Mouse (Mus musculus): ENCODE results near the gene Carmil1. TPM values are rescaled to one million over a fixed set of nuclear protein-coding genes. Genes with fewer than 3 reads are reported as not detected.

Carmil1 gene
- polyA plus RNA-seq, 1 experiment: 4.5 TPM

GRCm38 (mm10) chr13:24190875-24191663 lies 89.5 kb downstream of the Carmil1 start:
- peaks cover 15% of the 10 kb centered on the region for H3K36me3 ChIP-seq (replicated peaks; ENCODE audit: low read length)
- H3K4me1 ChIP-seq: peaks cover 42% of the 10 kb centered on the region
- TF ChIP-seq GATA1 (IDR thresholded peaks at IDR 0.05; ENCODE audit: borderline replicate concordance, low read length) (no peak), FLI1 (IDR thresholded peaks at IDR 0.05; ENCODE audit: low read length) (no peak)
- H3K27me3 ChIP-seq (replicated peaks): no peaks in the 10 kb centered on the region
- no peak overlapping the region for H3K4me3 ChIP-seq (replicated peaks)
- peaks cover 8% of the 10 kb centered on the region for H3K9me3 ChIP-seq

DNA sequence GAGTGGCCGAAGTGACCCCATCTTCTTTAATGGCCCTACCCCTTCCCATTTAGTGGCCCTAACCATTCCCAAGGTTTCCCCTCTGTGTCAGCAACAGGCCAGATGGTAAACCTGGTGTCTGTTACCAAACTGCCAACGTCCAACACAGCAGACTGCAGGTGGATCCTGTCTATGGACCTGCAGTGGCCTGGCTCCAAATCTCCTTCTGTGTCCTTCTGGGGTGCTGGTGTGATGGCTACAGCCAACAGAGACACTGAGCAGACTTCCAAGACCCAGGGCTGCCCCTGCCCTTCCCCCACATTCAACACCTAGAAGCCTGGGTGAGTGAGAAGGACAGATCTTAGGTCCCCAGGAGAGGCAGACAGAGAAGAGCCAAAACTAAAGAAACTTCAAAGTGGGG lies 93.6 kb downstream of the Carmil1 start:
- no peak overlapping the region for H3K4me3 ChIP-seq (replicated peaks)
- peaks cover 2% of the 10 kb centered on the region for H3K36me3 ChIP-seq (replicated peaks; ENCODE audit: low read length)
- no peaks in the 10 kb centered on the region for H3K9me3 ChIP-seq
- peaks cover 39% of the 10 kb centered on the region for H3K4me1 ChIP-seq
- TF ChIP-seq FLI1 (IDR thresholded peaks at IDR 0.05; ENCODE audit: low read length): no peak
- TF ChIP-seq GATA1 (IDR thresholded peaks at IDR 0.05; ENCODE audit: borderline replicate concordance, low read length): no peak
- H3K27me3 ChIP-seq (replicated peaks): peaks cover 4% of the 10 kb centered on the region

DNA sequence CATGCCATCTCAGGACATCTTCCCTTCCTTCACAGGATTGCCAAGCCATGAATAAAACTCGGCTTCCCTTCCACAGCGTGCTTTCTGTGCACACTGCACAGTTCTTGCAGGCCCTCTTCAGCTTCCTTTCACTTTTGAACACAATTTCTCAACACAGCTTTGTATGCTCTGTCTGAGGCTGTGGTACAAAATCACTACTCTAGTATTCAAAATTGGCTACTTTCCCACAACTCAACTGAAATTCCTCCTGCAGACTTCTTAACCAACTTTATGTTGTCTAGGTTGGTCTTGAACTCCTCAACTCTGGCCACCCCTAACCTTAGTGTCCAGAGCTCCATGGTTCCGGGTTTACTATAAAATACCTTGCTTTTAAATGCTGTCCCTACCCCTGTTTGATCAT lies 95.0 kb downstream of the Carmil1 start:
- Histone ChIP-seq H3K4me1 (peaks cover 51% of the 10 kb centered on the region), H3K27me3 (replicated peaks) (peaks cover 4% of the 10 kb centered on the region), H3K9me3 (no peaks in the 10 kb centered on the region)

GRCm38 (mm10) chr13:24182878-24183277 lies 97.7 kb downstream of the Carmil1 start:
- Histone ChIP-seq H3K36me3 (replicated peaks; ENCODE audit: low read length) (no peaks in the 10 kb centered on the region), H3K27me3 (replicated peaks) (peaks cover 15% of the 10 kb centered on the region), H3K9me3 (no peaks in the 10 kb centered on the region), H3K4me3 (replicated peaks) (no peak overlapping the region), H3K4me1 (peaks cover 68% of the 10 kb centered on the region)
- TF ChIP-seq FLI1 (IDR thresholded peaks at IDR 0.05; ENCODE audit: low read length) (no peak), GATA1 (IDR thresholded peaks at IDR 0.05; ENCODE audit: borderline replicate concordance, low read length) (no peak)

More for the DNA sequence above, 95.0 kb downstream of the Carmil1 start:
- Histone ChIP-seq H3K36me3 (replicated peaks; ENCODE audit: low read length) (peaks cover 2% of the 10 kb centered on the region), H3K4me3 (replicated peaks) (no peak overlapping the region)
- TF ChIP-seq FLI1 (IDR thresholded peaks at IDR 0.05; ENCODE audit: low read length) (no peak), GATA1 (IDR thresholded peaks at IDR 0.05; ENCODE audit: borderline replicate concordance, low read length) (no peak)

- TF ChIP-seq GATA1 (IDR thresholded peaks at IDR 0.05; ENCODE audit: borderline replicate concordance, low read length) (no peak), FLI1 (IDR thresholded peaks at IDR 0.05; ENCODE audit: low read length) (no peak)
Observed at GRCm38 (mm10) chr13:24179538-24179937, 101.1 kb downstream of the Carmil1 start.

DNA sequence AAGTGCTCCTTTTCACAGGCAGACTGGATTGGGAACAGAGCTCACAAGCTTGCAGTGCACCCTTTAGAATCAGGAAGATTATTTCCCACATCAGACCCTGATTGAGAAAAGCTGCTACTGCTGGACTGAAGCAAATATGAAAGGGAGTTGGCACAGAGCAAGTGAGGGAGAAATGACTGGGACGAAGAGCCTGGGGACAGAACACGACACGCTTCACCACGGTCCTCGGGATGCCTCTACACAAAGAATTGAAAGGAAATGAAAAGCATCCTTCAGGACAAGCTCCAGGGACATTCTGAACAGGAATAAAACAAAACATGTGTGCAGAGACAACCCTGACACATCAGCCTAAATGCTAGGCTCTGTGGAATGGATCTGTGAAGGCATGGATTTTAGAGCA lies 103.0 kb downstream of the Carmil1 start:
- no peaks in the 10 kb centered on the region for H3K36me3 ChIP-seq (replicated peaks; ENCODE audit: low read length)
- no peak overlapping the region for H3K4me3 ChIP-seq (replicated peaks)
- no peaks in the 10 kb centered on the region for H3K9me3 ChIP-seq
- TF ChIP-seq FLI1 (IDR thresholded peaks at IDR 0.05; ENCODE audit: low read length) (no peak), GATA1 (IDR thresholded peaks at IDR 0.05; ENCODE audit: borderline replicate concordance, low read length) (no peak)
- H3K27me3 ChIP-seq (replicated peaks): peaks cover 37% of the 10 kb centered on the region
- peaks cover 45% of the 10 kb centered on the region for H3K4me1 ChIP-seq

More at GRCm38 (mm10) chr13:24179538-24179937, 101.1 kb downstream of the Carmil1 start:
- Histone ChIP-seq H3K9me3 (no peaks in the 10 kb centered on the region), H3K4me3 (replicated peaks) (no peak overlapping the region), H3K27me3 (replicated peaks) (peaks cover 34% of the 10 kb centered on the region), H3K4me1 (peaks cover 55% of the 10 kb centered on the region), H3K36me3 (replicated peaks; ENCODE audit: low read length) (no peaks in the 10 kb centered on the region)

DNA sequence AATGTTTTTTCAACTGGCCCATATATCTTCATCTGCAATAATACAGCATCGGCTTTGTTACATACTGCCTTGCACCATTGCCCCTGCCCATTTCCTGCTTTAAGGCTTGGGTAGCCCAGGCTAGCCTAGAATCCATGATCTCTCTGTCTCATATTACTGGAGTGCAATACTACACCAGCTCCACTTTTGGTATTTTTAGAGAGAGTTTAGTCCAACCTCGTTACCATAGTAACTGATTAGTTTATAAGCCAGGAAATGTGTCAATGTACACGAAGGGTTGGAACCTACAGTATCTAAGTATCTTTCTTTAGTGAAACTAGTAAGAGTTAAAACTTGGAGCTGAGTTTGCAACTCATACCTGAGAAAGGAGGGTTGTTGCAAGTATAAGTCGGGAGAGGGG lies 103.8 kb downstream of the Carmil1 start:
- Histone ChIP-seq H3K9me3 (no peaks in the 10 kb centered on the region), H3K4me1 (peaks cover 44% of the 10 kb centered on the region), H3K4me3 (replicated peaks) (no peak overlapping the region), H3K36me3 (replicated peaks; ENCODE audit: low read length) (no peaks in the 10 kb centered on the region), H3K27me3 (replicated peaks) (peaks cover 37% of the 10 kb centered on the region)
- no peak for TF ChIP-seq FLI1 (IDR thresholded peaks at IDR 0.05; ENCODE audit: low read length)

DNA sequence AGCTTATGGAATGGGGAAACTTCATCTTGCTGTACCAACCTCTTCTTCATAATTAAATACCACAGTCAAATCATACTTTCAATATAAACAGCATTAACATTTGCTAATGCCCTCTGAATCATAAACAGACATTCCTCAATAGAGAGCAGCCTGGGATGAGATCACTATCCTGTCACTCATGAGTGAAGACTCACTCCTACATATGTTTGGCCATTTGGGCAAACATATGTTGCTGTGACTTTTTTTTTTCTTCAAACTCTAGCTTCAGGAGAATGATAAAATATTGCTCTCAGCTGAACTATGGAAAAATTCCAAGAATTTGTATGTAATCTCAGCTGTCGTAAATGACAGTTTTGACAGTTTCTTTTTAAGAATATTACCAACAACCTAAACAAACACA lies 110.9 kb downstream of the Carmil1 start:
- Histone ChIP-seq H3K36me3 (replicated peaks; ENCODE audit: low read length) (peaks cover 1% of the 10 kb centered on the region), H3K27me3 (replicated peaks) (peaks cover 14% of the 10 kb centered on the region), H3K4me1 (peaks cover 6% of the 10 kb centered on the region), H3K4me3 (replicated peaks) (no peak overlapping the region), H3K9me3 (0 out of 2 replicates have a peak, but pooled peaks cover 2% of the 10 kb centered on the region)
- TF ChIP-seq FLI1 (IDR thresholded peaks at IDR 0.05; ENCODE audit: low read length) (no peak), GATA1 (IDR thresholded peaks at IDR 0.05; ENCODE audit: borderline replicate concordance, low read length) (no peak)

DNA sequence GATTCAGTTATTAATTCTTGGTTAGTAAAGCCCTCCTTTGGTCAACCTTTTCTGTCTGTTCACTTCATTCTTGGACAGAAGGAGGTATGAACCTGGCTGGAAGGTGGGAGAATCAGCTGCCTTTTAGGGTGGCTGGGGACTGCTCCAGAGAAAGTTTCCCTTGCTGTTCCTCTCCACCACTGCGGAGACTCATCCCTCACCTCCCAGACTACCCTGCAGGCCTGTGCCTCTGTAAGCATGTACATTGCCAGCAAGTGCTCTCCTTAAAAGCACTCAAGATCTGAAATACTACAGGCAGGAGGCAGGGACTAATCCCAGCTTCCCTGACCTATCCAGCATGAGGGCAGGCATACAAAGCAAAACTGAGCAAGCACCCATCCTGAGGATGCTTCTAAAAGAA lies 117.2 kb downstream of the Carmil1 start:
- Histone ChIP-seq H3K9me3 (0 out of 2 replicates have a peak, but pooled peaks cover 5% of the 10 kb centered on the region), H3K27me3 (replicated peaks) (peaks cover 5% of the 10 kb centered on the region), H3K36me3 (replicated peaks; ENCODE audit: low read length) (peaks cover 3% of the 10 kb centered on the region), H3K4me1 (peaks cover 44% of the 10 kb centered on the region), H3K4me3 (replicated peaks) (no peak overlapping the region)
- TF ChIP-seq GATA1 (IDR thresholded peaks at IDR 0.05; ENCODE audit: borderline replicate concordance, low read length): no peak
- no peak for TF ChIP-seq FLI1 (IDR thresholded peaks at IDR 0.05; ENCODE audit: low read length)

- Histone ChIP-seq H3K36me3 (replicated peaks; ENCODE audit: low read length) (peaks cover 3% of the 10 kb centered on the region), H3K4me3 (replicated peaks) (no peak overlapping the region), H3K27me3 (replicated peaks) (peaks cover 13% of the 10 kb centered on the region), H3K9me3 (0 out of 2 replicates have a peak, but pooled peaks cover 3% of the 10 kb centered on the region), H3K4me1 (peaks cover 45% of the 10 kb centered on the region)
- no peak for TF ChIP-seq FLI1 (IDR thresholded peaks at IDR 0.05; ENCODE audit: low read length)
- no peak for TF ChIP-seq GATA1 (IDR thresholded peaks at IDR 0.05; ENCODE audit: borderline replicate concordance, low read length)
Observed at GRCm38 (mm10) chr13:24161105-24161504, 119.5 kb downstream of the Carmil1 start.
